Mouse (Mus musculus): Measurements from ENCODE around the gene Brpf1.

GRCm38 (mm10) chr6:113326533-113327315 is 19.8 kb downstream of the Brpf1 start, which contains the start of gene Ogg1:
- TF ChIP-seq CTCF (IDR thresholded peaks at IDR 0.05; ENCODE audit: low read depth) (no peak), EP300 (optimal IDR thresholded peaks at IDR 0.05) (no peak)
